Mouse (Mus musculus): ENCODE measurements around the gene Tnrc6b. TPM values are rescaled to one million over a fixed set of nuclear protein-coding genes. Genes with fewer than 3 reads are reported as not detected.
A peak's percentile ranks its signal among the peaks of the same experiment; 100 is the strongest.
"Not testable (repeated sequence)": the region's sequence is repeated elsewhere in the genome, so short reads cannot be mapped to it uniquely, and the experiment has no call there.

Tnrc6b gene
- polyA plus RNA-seq, 1 experiment from 2014 or later = 18.7 TPM

DNA sequence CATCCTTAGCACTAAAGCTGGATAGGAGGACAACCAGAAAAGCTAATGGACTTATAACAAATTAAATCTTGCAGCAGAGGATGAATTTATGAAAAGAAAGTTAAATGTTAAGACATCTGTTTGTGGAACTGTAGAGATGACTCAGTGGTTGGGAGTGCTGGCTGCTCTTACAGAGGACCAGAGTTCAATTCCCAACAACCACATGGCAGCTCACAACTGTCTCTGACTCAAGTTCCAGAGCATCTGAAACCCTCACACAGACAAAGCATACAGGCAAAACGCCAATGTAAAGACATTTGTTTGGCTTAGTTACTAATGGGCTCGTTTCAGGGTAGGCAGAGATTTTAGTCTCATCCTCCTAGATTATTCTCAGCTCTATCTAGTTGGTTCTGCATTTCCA lies 188.7 kb downstream of the Tnrc6b start:
- Histone ChIP-seq H3K4me1 (replicated peaks) (0 out of 2 replicates have a peak, but pooled peaks cover 3% of the 10 kb centered on the region), H3K9ac (no peak overlapping the region), H3K4me3 (replicated peaks) (no peak overlapping the region), H3K27ac (no peak overlapping the region), H3K27me3 (no peaks in the 10 kb centered on the region), H3K9me3 (replicated peaks) (no peaks in the 10 kb centered on the region), H3K36me3 (peaks cover 95% of the 10 kb centered on the region), H3K4me2 (no peak overlapping the region)
- DNase-seq = no peak
- ATAC-seq (ENCODE audit: low read depth) = no peak
- 79% methylated on average over 2 of the region's 2 CpGs for WGBS (ENCODE audit: insufficient replicate concordance)

DNA sequence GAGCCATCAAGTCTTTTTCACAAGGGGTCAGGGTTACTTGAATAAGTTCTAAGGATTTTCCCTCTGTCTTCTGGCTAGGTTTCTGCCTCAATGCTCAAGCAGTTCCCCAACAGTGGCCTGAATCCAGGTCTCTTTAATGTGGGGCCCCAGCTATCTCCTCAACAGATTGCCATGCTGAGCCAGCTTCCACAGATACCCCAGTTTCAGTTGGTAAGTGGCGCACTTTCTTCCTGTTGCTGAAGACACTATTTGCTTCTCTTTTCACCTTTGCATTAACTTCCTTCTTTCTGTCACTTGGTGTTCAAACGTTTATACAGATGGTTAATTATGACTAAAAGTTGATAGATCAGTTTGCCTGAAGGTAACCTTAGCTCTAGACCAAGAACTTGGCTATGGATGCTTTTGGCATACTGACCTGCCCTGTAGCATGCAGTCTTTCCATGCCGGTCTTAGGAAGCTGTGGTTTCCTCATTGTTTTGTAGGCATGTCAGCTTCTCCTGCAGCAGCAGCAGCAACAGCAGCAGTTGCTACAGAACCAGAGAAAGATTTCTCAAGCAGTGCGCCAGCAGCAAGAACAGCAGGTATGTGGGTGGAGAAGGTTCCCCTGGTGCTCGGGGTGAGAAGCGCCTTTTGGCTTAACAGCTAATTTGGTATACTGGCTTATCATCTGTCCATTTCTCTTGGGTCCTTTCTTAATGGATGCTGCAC lies 190.8 kb downstream of the Tnrc6b start:
- Histone ChIP-seq H3K4me3 (replicated peaks) (no peak overlapping the region), H3K36me3 (peaks cover 95% of the 10 kb centered on the region), H3K9me3 (replicated peaks) (no peaks in the 10 kb centered on the region), H3K9ac (no peak overlapping the region), H3K27me3 (no peaks in the 10 kb centered on the region), H3K4me2 (no peak overlapping the region), H3K27ac (no peak overlapping the region), H3K4me1 (replicated peaks) (0 out of 2 replicates have a peak, but pooled peaks cover 3% of the 10 kb centered on the region)
- no peak for DNase-seq
- 60% methylated on average over 6 of the region's 6 CpGs for WGBS (ENCODE audit: insufficient replicate concordance)
- no peak for ATAC-seq (ENCODE audit: low read depth)

DNA sequence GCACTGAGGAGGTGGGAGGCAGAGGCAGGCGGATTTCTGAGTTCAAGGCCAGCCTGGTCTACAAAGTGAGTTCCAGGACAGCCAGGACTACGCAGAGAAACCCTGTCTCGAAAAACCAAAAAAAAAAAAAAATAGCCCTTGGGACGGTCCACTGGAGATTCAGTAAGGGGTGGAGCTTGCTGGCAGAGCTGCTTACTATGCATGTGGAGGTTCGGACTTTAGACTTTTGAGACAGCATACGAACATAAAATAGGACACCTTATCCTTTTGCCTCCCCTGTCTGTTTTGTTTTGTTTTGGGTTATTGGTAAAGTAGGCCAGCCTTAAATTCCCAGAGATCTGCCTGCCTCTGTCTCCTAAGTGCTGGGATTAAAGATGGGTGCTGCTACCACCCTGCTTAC lies 193.7 kb downstream of the Tnrc6b start:
- not testable (repeated sequence) for H3K9ac ChIP-seq; H3K27ac ChIP-seq; H3K4me2 ChIP-seq; ATAC-seq (ENCODE audit: low read depth); H3K4me3 ChIP-seq (replicated peaks); H3K27me3 ChIP-seq; H3K9me3 ChIP-seq (replicated peaks); DNase-seq
- 89% methylated on average over 6 of the region's 6 CpGs for WGBS (ENCODE audit: insufficient replicate concordance)
- Histone ChIP-seq H3K4me1 (replicated peaks) (peaks cover 18% of the 10 kb centered on the region), H3K36me3 (peaks cover 90% of the 10 kb centered on the region)

DNA sequence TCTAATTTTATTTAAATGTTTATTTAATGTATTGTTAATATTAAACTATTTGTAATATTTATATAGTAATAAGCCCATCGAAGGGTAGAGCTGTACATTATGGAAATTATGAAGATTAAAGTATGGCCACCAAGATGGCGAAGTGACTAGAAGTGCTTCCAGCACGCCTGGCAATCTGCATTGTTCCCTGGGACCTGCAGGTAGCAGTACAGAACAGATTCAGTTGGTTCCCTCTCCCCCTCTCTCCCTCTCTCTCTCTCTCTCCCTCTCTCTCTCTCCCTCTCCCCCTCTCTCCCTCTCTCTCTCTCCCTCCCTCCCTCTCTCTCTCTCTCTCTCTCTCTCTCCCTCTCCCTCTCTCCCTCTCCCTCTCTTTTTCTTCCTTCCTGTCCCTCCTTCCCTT lies 199.1 kb downstream of the Tnrc6b start:
- Histone ChIP-seq H3K9me3 (replicated peaks) (no peaks in the 10 kb centered on the region), H3K4me3 (replicated peaks) (no peak overlapping the region), H3K4me2 (peak overlapping the region; percentile 30; the same call in 1 of the 2 replicates), H3K4me1 (replicated peaks) (peaks cover 45% of the 10 kb centered on the region), H3K27me3 (no peaks in the 10 kb centered on the region), H3K27ac (peak overlapping the region; percentile 92), H3K36me3 (peaks cover 81% of the 10 kb centered on the region), H3K9ac (no peak overlapping the region)
- no peak for ATAC-seq (ENCODE audit: low read depth)
- 69% methylated on average over 3 of the region's 3 CpGs for WGBS (ENCODE audit: insufficient replicate concordance)
- DNase-seq = no peak

DNA sequence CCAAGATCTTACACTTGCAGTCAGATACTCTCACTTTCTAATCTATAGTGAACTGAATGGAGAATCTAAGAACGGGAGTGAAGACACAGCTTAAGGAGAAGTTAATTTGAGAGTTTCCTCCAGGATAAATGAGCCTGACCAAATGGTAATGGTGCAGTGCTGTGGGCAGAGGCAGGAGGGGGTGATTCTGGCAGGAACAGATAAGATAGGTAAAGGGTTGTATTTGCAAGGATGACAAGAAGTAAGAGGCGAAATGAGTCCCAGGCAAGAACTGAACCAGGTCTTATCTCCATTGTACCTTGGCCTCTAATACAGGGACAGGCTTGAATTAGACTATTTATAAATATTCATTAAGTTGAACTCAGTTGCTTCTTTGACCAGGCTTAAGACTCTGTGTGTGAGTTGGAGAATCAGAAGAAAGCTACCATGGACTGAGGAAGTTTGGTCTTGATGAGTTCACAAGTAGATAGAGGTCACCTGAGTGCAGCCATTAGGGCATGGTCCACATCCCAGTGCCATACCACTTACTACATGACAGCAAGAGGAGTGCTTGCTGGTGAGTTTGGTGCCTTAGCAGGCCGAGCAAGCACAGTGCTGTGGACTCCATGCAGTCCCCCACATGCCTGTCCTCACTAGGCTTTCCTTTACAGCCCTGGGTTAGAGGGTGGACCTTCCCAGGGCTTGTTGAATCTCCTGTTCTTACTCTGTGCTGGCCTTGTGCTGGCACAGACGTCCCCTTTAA lies 199.8 kb downstream of the Tnrc6b start:
- H3K4me2 ChIP-seq = peak overlapping the region; percentile 59
- peak overlapping the region; percentile 12 for H3K4me3 ChIP-seq (replicated peaks)
- peak overlapping the region; percentile 92 for H3K27ac ChIP-seq
- 26% methylated on average over 4 of the region's 4 CpGs for WGBS (ENCODE audit: insufficient replicate concordance)
- H3K27me3 ChIP-seq = no peaks in the 10 kb centered on the region
- DNase-seq (peak; percentile 71), ATAC-seq (ENCODE audit: low read depth) (peak; percentile 99)
- peak overlapping the region; percentile 60 for H3K9ac ChIP-seq
- peaks cover 45% of the 10 kb centered on the region for H3K4me1 ChIP-seq (replicated peaks)
- H3K9me3 ChIP-seq (replicated peaks) = no peaks in the 10 kb centered on the region
- H3K36me3 ChIP-seq = peaks cover 80% of the 10 kb centered on the region

DNA sequence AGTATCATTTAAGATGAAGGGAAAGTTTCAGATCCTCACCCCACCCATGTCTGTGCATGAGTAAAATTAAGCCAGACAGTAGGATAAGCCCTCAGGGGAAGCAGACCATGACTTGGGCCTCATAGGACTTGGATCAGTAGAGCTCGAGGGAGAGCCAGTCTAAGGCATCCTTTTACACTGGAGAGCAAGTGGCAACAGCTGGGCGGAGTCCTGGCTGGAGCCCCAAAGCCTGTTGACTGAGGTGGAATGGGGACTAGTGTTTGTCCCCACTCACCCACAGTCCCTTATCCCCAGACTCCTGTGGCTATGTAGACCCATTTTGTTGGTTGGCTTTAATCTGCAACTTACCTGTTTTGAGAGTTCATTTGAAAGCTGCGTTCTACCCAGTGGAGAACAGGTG lies 201.1 kb downstream of the Tnrc6b start:
- Histone ChIP-seq H3K4me1 (replicated peaks) (peaks cover 45% of the 10 kb centered on the region), H3K4me2 (no peak overlapping the region), H3K9ac (no peak overlapping the region; the same call in 1 of the 2 replicates), H3K9me3 (replicated peaks) (no peaks in the 10 kb centered on the region), H3K27ac (peak overlapping the region; percentile 60), H3K27me3 (no peaks in the 10 kb centered on the region), H3K4me3 (replicated peaks) (no peak overlapping the region), H3K36me3 (peaks cover 80% of the 10 kb centered on the region)
- no peak for DNase-seq
- ATAC-seq (ENCODE audit: low read depth) = no peak
- WGBS (ENCODE audit: insufficient replicate concordance) = 68% methylated on average over 3 of the region's 3 CpGs

DNA sequence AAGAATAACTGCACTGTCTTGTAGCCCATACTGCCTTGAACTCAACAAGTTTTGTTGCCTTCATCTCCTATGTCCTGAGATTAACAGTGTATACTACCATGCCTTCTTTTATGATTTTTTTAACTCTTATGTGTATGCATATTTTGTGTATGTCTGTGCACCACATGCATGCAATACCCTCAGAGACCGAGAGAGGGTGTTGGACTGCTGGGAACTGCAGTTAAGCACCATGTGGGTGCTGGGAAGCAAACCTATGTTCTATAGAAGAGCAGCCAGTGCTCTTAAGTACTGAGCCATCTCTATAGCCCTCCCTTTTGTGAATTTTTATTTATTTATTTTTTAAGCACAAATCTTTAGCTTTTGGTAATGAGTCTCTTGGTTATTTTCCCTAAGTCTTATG lies 202.7 kb downstream of the Tnrc6b start:
- Histone ChIP-seq H3K36me3 (peaks cover 80% of the 10 kb centered on the region), H3K9ac (no peak overlapping the region), H3K27ac (no peak overlapping the region), H3K9me3 (replicated peaks) (no peaks in the 10 kb centered on the region), H3K27me3 (no peaks in the 10 kb centered on the region), H3K4me1 (replicated peaks) (peaks cover 38% of the 10 kb centered on the region), H3K4me3 (replicated peaks) (no peak overlapping the region), H3K4me2 (no peak overlapping the region)
- DNase-seq (no peak), ATAC-seq (ENCODE audit: low read depth) (no peak)
- 68% methylated on average over 1 of the region's 1 CpGs for WGBS (ENCODE audit: insufficient replicate concordance)

DNA sequence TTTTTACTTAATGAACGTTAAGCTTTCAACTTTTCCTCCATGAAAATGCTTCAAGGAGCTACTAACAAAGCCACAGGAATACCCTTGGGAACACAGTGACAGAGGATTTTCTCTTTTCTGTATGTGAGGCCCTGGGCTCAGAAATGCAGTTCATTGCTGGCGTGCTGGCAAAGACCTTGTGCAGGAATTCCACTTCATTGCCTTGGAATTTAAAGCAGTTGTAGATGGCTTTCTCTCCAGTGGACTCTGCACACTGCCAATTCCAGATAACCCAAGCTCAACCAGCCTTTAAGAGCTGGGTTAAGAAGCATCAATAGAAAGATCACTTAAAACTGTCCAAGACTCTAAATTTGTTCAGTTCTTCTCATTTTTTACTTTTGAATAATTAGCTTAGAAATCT lies 204.7 kb downstream of the Tnrc6b start:
- no peaks in the 10 kb centered on the region for H3K9me3 ChIP-seq (replicated peaks)
- no peak overlapping the region for H3K9ac ChIP-seq
- H3K4me3 ChIP-seq (replicated peaks) = no peak overlapping the region
- H3K4me2 ChIP-seq = no peak overlapping the region
- H3K4me1 ChIP-seq (replicated peaks) = peaks cover 19% of the 10 kb centered on the region
- no peak for DNase-seq
- 86% methylated on average over 2 of the region's 2 CpGs for WGBS (ENCODE audit: insufficient replicate concordance)
- peaks cover 92% of the 10 kb centered on the region for H3K36me3 ChIP-seq
- no peak for ATAC-seq (ENCODE audit: low read depth)
- H3K27me3 ChIP-seq = no peaks in the 10 kb centered on the region
- no peak overlapping the region for H3K27ac ChIP-seq

DNA sequence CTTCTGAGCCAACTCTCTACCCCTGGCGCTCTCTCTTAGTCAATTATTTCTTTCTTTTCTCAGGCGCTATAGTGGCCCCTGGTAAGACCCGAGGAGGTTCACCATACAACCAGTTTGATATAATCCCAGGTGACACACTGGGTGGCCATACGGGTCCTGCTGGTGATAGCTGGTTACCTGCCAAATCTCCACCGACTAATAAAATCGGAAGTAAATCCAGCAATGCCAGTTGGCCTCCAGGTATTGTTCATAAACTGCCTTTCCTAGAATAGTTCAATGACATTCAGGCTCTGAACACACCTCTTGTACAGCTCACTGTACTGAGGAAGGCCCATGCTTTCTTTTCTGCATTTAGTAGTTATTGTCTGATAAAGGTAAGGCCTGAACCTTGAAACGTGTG lies 205.5 kb downstream of the Tnrc6b start:
- peaks cover 12% of the 10 kb centered on the region for H3K4me1 ChIP-seq (replicated peaks)
- no peak overlapping the region for H3K4me2 ChIP-seq
- no peak overlapping the region for H3K9ac ChIP-seq
- ATAC-seq (ENCODE audit: low read depth) (no peak), DNase-seq (no peak)
- 89% methylated on average over 7 of the region's 7 CpGs for WGBS (ENCODE audit: insufficient replicate concordance)
- peaks cover 92% of the 10 kb centered on the region for H3K36me3 ChIP-seq
- no peaks in the 10 kb centered on the region for H3K9me3 ChIP-seq (replicated peaks)
- no peak overlapping the region for H3K4me3 ChIP-seq (replicated peaks)
- H3K27ac ChIP-seq = no peak overlapping the region
- no peaks in the 10 kb centered on the region for H3K27me3 ChIP-seq

DNA sequence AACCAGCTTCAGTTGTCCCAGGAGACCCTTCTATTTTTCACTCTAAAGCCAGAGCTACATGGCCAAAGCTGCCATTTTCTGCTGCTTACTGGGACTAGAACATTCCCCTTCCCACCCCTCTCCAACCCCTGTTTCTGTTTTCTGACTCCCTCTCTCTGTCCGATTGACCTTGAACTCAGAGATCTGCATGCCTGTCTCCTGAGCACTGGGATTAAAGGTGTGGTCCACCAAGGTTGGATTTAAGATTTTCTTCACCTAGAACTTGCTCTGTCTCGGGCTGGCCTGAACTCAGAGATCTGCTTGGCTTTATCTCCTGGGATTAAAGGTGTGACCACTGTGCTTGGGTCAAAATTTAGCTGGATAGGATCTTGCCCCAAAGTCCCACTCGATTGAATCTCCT lies 209.2 kb downstream of the Tnrc6b start:
- no peak for ATAC-seq (ENCODE audit: low read depth)
- Histone ChIP-seq H3K36me3 (peaks cover 92% of the 10 kb centered on the region), H3K4me1 (replicated peaks) (no peaks in the 10 kb centered on the region; the same call in 1 of the 2 replicates), H3K4me3 (replicated peaks) (no peak overlapping the region), H3K9ac (no peak overlapping the region), H3K9me3 (replicated peaks) (no peaks in the 10 kb centered on the region), H3K4me2 (no peak overlapping the region), H3K27me3 (no peaks in the 10 kb centered on the region), H3K27ac (no peak overlapping the region)
- 89% methylated on average over 3 of the region's 3 CpGs for WGBS (ENCODE audit: insufficient replicate concordance)
- DNase-seq = no peak

DNA sequence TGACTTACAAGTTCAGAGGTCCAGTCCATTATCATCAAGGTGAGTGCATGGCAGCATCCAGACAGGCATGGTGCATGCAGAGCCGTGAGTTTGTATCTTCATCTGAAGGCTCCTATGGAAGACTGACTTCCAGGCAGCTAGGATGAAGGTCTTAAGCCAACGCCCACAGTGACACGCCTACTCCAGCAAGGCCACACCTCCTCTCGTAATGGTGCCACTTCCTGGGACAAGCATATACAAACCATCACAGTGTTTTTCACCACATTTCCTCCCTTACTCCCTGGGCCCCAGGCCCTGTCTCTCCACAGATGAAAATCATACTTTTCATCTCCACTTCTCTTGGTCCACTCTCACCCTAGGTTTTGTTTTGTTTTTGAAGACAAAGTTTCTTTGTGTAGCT lies 210.7 kb downstream of the Tnrc6b start:
- 62% methylated on average over 4 of the region's 4 CpGs for WGBS (ENCODE audit: insufficient replicate concordance)
- Histone ChIP-seq H3K9ac (no peak overlapping the region), H3K4me1 (replicated peaks) (no peaks in the 10 kb centered on the region; the same call in 1 of the 2 replicates), H3K27ac (no peak overlapping the region), H3K4me2 (no peak overlapping the region), H3K36me3 (peaks cover 91% of the 10 kb centered on the region), H3K9me3 (replicated peaks) (no peaks in the 10 kb centered on the region), H3K27me3 (no peaks in the 10 kb centered on the region), H3K4me3 (replicated peaks) (no peak overlapping the region)
- no peak for ATAC-seq (ENCODE audit: low read depth)
- DNase-seq = no peak

Data from liver, embryonic 13.5 days (tissue).